Mouse (Mus musculus) left cerebral cortex, adult 8-10 months (tissue): ENCODE measurements around the gene Pex1. TPM values are rescaled to one million over a fixed set of nuclear protein-coding genes. Genes with fewer than 3 reads are reported as not detected.
"Not testable (repeated sequence)": the region's sequence is repeated elsewhere in the genome, so short reads cannot be mapped to it uniquely, and the experiment has no call there.

ENCODE experiments used
- DNase-seq, 2 experiments: peaks; one replicate each; pipeline ENCODE4 v3.0.0; 2022; ENCODE audit warnings: low spot score in 2 of 2
- total RNA-seq, 4 experiments: library from RNA; stranded (reverse); gene quantifications; 2 replicates each; pipeline ENCODE4 v1.2.4; 2022

Gene Pex1
- 10 to 100 TPM; 21.3 to 31.4 (median 24.3) TPM for total RNA-seq

GRCm38 (mm10) chr5:3595693-3596398, at the start of gene Pex1:
Gene Pex1, plus strand, starts transcription at chr5:3596066.
- peak; percentile 83 to 95 for DNase-seq

GRCm38 (mm10) chr5:3546226-3546625, 49.6 kb upstream of the Pex1 start:
- DNase-seq, result no peak

DNA sequence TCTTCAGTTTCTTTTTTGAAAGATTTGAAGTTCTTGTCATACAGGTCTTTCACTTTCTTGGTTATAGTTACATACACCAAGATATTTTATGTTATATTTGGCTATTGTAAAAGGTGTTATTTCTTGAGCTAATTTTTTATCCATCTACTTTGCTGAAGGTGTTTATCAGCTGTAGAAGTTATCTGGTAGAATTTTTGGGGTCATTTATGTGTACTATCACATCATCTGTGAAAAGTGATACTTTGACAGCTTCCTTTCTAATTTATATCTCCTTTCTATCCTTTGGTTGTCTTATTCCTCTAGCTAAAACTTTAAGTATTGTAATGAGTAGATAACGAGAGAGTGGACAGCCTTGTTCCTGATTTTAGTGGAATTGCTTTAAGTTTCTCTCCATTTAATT, 44.4 kb upstream of the Pex1 start:
- DNase-seq, result no peak

- no peak for DNase-seq
These were observed 41.7 kb upstream of the Pex1 start for GRCm38 (mm10) chr5:3554198-3554597.

DNA sequence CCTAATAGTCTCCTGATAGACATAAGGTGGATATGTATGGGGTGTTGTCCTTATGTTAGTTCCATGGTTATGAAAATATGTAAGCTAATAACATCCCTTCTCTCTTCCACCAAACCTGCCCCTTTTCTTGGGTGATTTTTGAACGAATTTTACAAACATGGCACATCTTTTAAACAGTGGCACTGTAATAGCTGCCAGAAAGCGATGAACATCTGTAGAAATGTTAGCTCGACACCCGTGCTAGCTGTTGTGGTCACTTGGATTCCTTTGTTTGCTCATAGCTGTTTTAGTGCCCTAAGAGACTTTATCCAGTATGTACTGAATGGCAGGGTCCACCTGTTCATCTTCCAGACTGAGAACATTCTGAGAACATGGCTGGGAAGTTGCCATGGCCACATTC, 24.6 kb upstream of the Pex1 start, which contains the start of gene 1700109H08Rik:
TSS of gene 1700109H08Rik (plus strand) at position 301 of the 400 bp plus-strand sequence.
- no peak for DNase-seq

DNA sequence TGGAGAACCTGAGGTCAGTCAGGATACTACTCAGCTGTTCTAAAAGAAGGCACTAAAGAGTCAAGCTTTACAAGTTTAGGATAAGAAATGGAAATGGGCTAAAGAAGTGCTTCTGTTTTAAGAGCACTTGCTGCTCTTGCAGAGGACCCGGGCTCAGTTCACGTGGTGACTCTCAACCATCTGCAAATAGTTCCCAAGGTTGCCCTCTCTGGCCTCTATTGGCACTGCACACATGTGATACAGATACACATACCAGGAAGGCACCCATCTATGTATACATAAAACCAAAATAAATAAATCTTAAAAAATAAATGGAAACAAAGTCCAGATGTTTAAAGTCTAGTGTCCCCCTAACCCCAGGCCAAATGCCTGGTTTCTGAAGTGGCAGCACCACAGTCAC, 21.0 kb upstream of the Pex1 start:
- DNase-seq, result no peak

DNA sequence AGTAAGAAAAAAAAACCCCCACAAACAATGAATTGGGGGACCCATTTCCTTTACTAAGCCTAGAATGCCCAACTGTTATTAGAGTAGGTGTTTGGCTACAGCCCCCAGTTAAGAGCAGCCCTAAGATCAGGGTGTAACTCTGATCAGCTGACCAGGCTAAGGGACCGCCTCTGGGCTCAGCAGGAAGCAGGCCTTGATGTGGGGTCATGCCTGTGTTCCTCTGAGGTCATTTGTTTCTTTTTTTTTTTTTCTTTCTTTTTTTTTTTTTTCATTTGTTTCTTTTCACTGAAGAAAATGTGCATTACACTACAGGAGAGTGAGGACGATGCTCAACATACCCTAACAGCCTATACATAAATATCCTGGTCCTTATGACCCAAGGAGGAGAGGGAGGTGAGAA, 17.9 kb upstream of the Pex1 start:
- no peak for DNase-seq

GRCm38 (mm10) chr5:3579066-3579465, 16.8 kb upstream of the Pex1 start:
- DNase-seq, result no peak

- DNase-seq, result peak in 1 of 2 experiments; percentile 84
These were observed 517 bp downstream of the Pex1 start, which contains the start of gene Rbm48 for GRCm38 (mm10) chr5:3596399-3596766. Gene Rbm48, minus strand, starts transcription at chr5:3596585.

GRCm38 (mm10) chr5:3597171-3597570, 1.3 kb downstream of the Pex1 start:
- no peak for DNase-seq

- no peak for DNase-seq
These were observed 2.9 kb downstream of the Pex1 start for GRCm38 (mm10) chr5:3598766-3599165.

DNA sequence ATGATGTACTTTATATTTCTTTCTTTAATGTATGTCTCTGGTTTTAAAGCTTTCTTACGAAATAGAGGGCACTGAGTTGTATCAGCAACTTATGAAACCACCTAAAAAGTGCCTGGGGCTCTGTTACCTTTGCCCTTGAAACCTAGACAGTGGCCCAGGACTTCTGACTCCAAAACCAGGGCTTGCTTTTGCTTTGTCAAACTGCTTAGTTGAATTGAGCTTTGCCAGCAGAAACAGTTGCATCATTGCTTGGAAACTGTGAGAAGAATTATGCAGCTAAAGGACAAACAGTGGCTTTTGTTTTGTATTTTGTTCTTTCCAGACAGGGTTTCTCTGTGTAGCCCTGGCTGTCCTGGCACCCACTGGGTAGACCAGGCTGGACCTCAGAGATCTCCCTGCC, 4.4 kb downstream of the Pex1 start:
- no peak for DNase-seq

GRCm38 (mm10) chr5:3600790-3601189, 4.9 kb downstream of the Pex1 start:
- DNase-seq, result no peak

GRCm38 (mm10) chr5:3607114-3607513, 11.2 kb downstream of the Pex1 start:
- no peak for DNase-seq

- no peak for DNase-seq
These were observed 13.4 kb downstream of the Pex1 start for GRCm38 (mm10) chr5:3609241-3609640.

GRCm38 (mm10) chr5:3611835-3612234, 16.0 kb downstream of the Pex1 start:
- not testable (repeated sequence) for DNase-seq

GRCm38 (mm10) chr5:3620486-3620885, 24.6 kb downstream of the Pex1 start:
- no peak for DNase-seq

DNA sequence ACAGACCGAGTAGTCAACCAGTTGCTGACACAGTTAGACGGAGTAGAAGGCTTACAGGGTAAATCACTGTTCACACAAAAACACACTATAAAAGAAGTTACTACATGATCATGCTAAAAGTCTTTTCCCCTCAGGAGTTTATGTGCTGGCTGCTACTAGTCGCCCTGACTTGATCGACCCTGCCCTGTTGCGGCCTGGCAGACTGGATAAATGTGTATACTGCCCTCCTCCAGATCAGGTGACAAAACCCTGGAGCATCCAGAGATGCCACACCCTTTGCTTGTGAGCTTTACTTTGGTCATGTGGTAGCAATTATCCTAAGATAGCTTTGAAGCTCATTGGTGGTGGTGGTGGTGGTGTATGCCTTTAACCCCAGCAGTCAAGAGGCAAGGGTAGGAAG, 34.2 kb downstream of the Pex1 start:
- no peak for DNase-seq

GRCm38 (mm10) chr5:3631512-3632271, 35.8 kb downstream of the Pex1 start:
- DNase-seq, result no peak

DNA sequence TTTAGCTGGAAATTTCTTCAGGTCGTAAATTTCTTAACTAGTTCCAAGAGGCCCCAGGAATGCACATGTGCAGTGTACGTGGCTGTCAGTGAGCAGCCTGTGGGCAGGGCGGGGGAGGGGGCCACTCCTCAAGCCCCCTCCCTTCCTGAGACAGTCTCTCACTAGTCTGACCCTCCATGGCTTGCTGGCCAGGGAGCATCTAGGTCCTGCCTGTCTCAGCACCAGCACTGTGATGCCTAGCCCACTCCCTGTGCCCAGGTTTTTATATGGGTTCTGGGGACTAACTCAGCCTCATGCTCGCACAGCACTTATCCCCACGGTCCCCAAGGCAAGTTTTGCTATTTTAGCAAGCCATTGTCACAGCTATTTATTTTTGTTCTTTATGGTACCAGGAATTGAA, 36.4 kb downstream of the Pex1 start:
- DNase-seq, result no peak

DNA sequence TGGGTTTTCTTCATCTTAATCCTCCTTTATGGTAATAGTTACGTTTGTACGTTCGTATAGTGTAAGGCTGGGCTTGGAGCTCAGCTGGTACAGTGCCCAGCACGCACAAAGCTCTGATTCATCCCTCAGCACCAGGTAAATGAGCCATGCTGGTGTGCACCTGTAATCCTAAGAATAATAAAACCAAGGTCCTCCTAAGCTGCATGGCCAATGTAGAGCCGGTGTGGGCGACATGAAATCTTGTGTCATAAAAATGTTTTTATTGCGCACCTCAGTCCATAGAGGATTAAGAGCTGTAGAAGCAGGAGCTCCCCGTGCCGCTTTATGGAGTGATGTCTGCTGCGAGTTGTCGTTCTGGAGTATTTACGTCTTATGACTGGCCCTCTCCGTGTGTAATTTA, 37.4 kb downstream of the Pex1 start:
- DNase-seq, result no peak

GRCm38 (mm10) chr5:3633951-3634350, 38.1 kb downstream of the Pex1 start:
- no peak for DNase-seq

DNA sequence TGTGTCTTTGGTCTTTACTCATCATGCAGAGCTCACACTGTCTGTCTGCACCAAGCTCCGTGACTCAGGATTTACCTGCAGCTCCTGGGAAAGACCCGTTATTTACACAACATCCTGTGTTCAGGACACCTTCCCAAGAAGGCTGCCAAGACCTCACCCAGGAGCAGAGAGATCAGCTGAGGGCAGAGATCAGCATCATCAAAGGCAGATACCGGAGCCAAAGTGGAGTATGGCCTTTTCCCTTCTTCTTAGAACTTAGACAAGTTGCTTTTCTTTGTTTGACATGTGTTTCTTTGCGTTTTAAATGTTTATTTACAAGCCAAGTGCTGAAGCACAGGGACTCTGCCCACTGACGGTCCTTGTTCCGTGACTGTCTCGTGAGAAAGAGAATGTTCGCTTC, 39.4 kb downstream of the Pex1 start:
- no peak for DNase-seq
